Mouse (Mus musculus): ENCODE results near the gene Impdh1.

GRCm38 (mm10) chr6:29178888-29179658, 37.1 kb downstream of the Impdh1 start, which contains the start of gene Prrt4:
- no peak for TF ChIP-seq CTCF (IDR thresholded peaks at IDR 0.05; ENCODE audit: low read depth)
- no peak for TF ChIP-seq EP300 (IDR thresholded peaks at IDR 0.05; ENCODE audit: low read depth)

Data from liver, embryonic 14.5 days (tissue).